Mouse (Mus musculus) bone marrow, adult 2 months (tissue): Measurements from ENCODE around the gene Coro1a. TPM values are rescaled to one million over a fixed set of nuclear protein-coding genes. Genes with fewer than 3 reads are reported as not detected.
A peak's percentile ranks its signal among the peaks of the same experiment; 100 is the strongest.
"Not testable (repeated sequence)": the region's sequence is repeated elsewhere in the genome, so short reads cannot be mapped to it uniquely, and the experiment has no call there.

Experiments used
- H3K27ac ChIP-seq: fragments of 200-500 bp; 2 replicates; pipeline ENCODE4 v1.5.1; 2012; ENCODE audit warnings: low read depth, mild to moderate bottlenecking, control low read depth, inconsistent platforms, low read length; ENCODE audit not compliant: control insufficient read depth, poor library complexity, insufficient read depth
- H3K4me1 ChIP-seq: fragments of 200-500 bp; 2 replicates; pipeline ENCODE4 v1.6.1; 2011; ENCODE audit warnings: low read length; ENCODE audit not compliant: control insufficient read depth, insufficient read depth
- H3K4me3 ChIP-seq: fragments of 200-500 bp; replicated peaks from 2 replicates; pipeline ENCODE3; 2011; ENCODE audit warnings: mild to moderate bottlenecking, low read depth, low read length, control low read depth; ENCODE audit not compliant: control insufficient read depth
- CTCF ChIP-seq: fragments of 200-500 bp; IDR thresholded peaks from 2 replicates; pipeline ENCODE4 v1.5.1; 2011; ENCODE audit warnings: low read length, control low read depth; ENCODE audit not compliant: control insufficient read depth, insufficient read depth
- POLR2A ChIP-seq: fragments of 200-500 bp; IDR thresholded peaks from 2 replicates; pipeline ENCODE4 v1.6.1; 2011; ENCODE audit warnings: low read depth, mild to moderate bottlenecking, control low read depth, low read length, borderline replicate concordance; ENCODE audit not compliant: control insufficient read depth
- WGBS: fragments of 180-500 bp; shearing (Covaris S2); methylation state at CpG from one replicate; pipeline ENCODE4 v1.1.7; 2018; 5-methylcytosine and 5-hydroxymethylcytosine counted together
- polyA plus RNA-seq: library from polyadenylated mRNA; stranded (reverse); fragments of >200 nt; gene quantifications from 2 replicates; pipeline ENCODE4 v1.2.4, GENCODE M21; 2011; ENCODE audit warnings: low replicate concordance; ENCODE audit not compliant: missing spikeins, insufficient read depth, insufficient read length

The Coro1a gene
- polyA plus RNA-seq, 1 experiment: 776 TPM

GRCm38 (mm10) chr7:126695210-126695611, 12.4 kb downstream of the Coro1a start, which contains the start of gene Bola2:
Gene Bola2, plus strand, starts transcription at chr7:126695401.
- TF ChIP-seq CTCF (0 out of 2 replicates have a peak, but pooled peaks have one; percentile 1), POLR2A (peak; percentile 61; the same call in 1 of the 2 replicates)
- H3K27ac ChIP-seq: peak within 1 kb of the TSS; percentile 85
- under 1% methylated on average over 31 of the region's 31 CpGs for WGBS
- H3K4me3 ChIP-seq: peak within 1 kb of the TSS; percentile 78
- H3K4me1 ChIP-seq: no peaks in the 10 kb centered on the region; the same call in 1 of the 2 replicates

GRCm38 (mm10) chr7:126694441-126695051, 13.0 kb downstream of the Coro1a start:
- no peak overlapping the region for H3K4me3 ChIP-seq
- TF ChIP-seq CTCF (no peak), POLR2A (no peak)
- H3K4me1 ChIP-seq: no peaks in the 10 kb centered on the region; the same call in 1 of the 2 replicates
- H3K27ac ChIP-seq: no peak overlapping the region
- 74% methylated on average over 10 of the region's 10 CpGs for WGBS

GRCm38 (mm10) chr7:126693781-126694180, 13.8 kb downstream of the Coro1a start:
- TF ChIP-seq POLR2A (no peak), CTCF (no peak)
- WGBS: 71% methylated on average over 7 of the region's 7 CpGs
- Histone ChIP-seq H3K27ac (no peak overlapping the region), H3K4me1 (no peaks in the 10 kb centered on the region; the same call in 1 of the 2 replicates), H3K4me3 (no peak overlapping the region)

GRCm38 (mm10) chr7:126693256-126693655, 14.3 kb downstream of the Coro1a start:
- peak; percentile 91 for TF ChIP-seq CTCF
- TF ChIP-seq POLR2A: no peak
- no peak overlapping the region for H3K27ac ChIP-seq
- WGBS: 4% methylated on average over 3 of the region's 3 CpGs
- H3K4me3 ChIP-seq: no peak overlapping the region
- peaks cover under 1% of the 10 kb centered on the region; the same call in 1 of the 2 replicates for H3K4me1 ChIP-seq

GRCm38 (mm10) chr7:126692426-126692825, 15.2 kb downstream of the Coro1a start:
- WGBS: 93% methylated on average over 26 of the region's 26 CpGs
- TF ChIP-seq POLR2A (0 out of 2 replicates have a peak, but pooled peaks have one; percentile 26), CTCF (no peak)
- Histone ChIP-seq H3K4me3 (no peak overlapping the region), H3K27ac (no peak overlapping the region), H3K4me1 (peaks cover 1% of the 10 kb centered on the region; the same call in 1 of the 2 replicates)

GRCm38 (mm10) chr7:126691676-126692075, 15.9 kb downstream of the Coro1a start:
- Histone ChIP-seq H3K4me3 (no peak overlapping the region), H3K4me1 (peaks cover 1% of the 10 kb centered on the region; the same call in 1 of the 2 replicates), H3K27ac (no peak overlapping the region)
- 76% methylated on average over 5 of the region's 5 CpGs for WGBS
- TF ChIP-seq POLR2A (no peak), CTCF (no peak)

GRCm38 (mm10) chr7:126690737-126691136, 16.9 kb downstream of the Coro1a start:
- H3K4me3 ChIP-seq: no peak overlapping the region
- TF ChIP-seq CTCF (no peak), POLR2A (no peak)
- no peak overlapping the region for H3K27ac ChIP-seq
- peaks cover 1% of the 10 kb centered on the region; the same call in 1 of the 2 replicates for H3K4me1 ChIP-seq
- WGBS: 84% methylated on average over 3 of the region's 3 CpGs

GRCm38 (mm10) chr7:126689021-126689420, 18.6 kb downstream of the Coro1a start:
- peaks cover 1% of the 10 kb centered on the region; the same call in 1 of the 2 replicates for H3K4me1 ChIP-seq
- WGBS: 64% methylated on average over 3 of the region's 3 CpGs
- H3K4me3 ChIP-seq: no peak overlapping the region
- no peak overlapping the region for H3K27ac ChIP-seq
- TF ChIP-seq POLR2A (no peak), CTCF (no peak)

GRCm38 (mm10) chr7:126688156-126688555, 19.4 kb downstream of the Coro1a start:
- 48% methylated on average over 4 of the region's 4 CpGs for WGBS
- not testable (repeated sequence) for H3K4me1 ChIP-seq, H3K27ac ChIP-seq, H3K4me3 ChIP-seq
